Mouse (Mus musculus): ENCODE results near the gene Mesp2.

Mesp2 gene

DNA sequence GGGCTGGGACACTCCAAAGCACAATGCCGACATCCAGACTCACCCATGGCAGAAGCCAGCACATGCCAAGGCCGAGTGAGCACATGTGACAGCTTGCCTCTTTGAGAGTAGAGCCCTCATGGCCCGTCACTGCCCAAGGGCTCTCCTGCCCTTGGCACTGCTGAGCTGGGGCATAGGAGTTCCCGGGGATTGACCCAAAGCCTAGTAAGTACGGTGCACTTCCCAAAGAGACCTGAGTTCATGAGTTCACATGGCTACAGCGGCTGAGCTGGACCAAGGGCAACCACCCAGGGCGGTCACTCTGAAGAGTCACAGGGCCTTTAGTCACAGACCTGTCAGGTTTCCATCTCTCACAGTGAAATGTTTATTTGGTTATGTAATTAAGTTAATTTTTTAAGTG, 2.0 kb upstream of the Mesp2 start:
- no peak for DNase-seq

DNA sequence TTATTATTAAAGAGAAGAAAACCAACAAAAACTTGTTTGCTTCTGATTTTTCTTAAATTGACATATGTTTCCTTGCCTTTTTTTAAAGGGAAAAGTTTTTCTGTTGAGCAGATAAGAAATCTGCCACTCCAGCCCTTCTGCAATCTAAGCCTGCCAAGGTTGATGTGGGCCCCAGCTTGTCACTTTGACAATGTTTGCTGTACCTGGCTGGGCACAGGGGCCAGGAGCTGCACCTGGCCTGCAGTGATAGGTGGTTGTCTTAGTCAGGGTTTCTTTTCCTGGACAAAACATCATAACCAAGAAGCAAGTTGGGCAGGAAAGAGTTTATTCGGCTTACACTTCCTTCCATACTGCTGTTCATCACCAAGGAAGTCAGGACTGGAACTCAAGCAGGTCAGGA, 2.9 kb downstream of the Mesp2 start:
- no peak for DNase-seq

DNA sequence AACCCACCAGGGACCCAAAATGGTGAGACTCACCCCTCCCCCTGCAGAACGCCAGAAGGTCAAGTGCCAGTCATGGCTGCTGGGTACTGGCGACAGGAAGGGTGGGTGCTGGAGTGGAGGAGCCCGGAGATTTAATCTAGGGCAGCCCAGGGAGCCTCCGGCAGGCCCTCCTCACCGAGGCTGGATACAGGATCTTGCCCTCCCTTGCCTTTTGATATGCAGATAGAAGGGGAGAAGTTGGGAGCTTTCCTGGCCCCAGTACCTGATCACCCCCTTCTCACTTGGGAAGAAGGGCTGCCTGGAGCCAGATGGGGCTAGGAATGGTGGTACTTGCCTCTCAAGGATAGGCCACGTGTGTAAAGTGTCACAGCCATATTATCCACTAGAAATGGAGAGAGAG, 7.8 kb downstream of the Mesp2 start:
- DNase-seq: no peak

DNA sequence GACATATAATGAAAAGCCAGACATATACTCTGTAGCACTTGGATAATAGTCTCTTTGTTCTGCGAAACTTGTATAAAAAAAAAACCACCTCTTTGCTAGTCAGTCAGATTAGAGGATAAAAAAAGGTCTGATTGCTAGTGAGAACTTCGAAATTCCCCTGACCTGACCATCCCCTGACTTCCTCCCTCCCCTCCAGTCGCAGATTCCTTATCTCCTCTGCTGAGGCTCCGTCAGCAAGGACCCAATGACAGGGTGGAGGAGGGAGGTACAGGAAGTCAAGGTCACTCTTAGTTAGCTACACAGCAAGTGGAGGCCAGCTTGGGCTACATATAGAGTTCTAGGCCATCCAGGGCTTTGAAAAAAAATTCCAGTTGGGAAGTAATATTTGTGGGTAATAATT, 9.0 kb downstream of the Mesp2 start:
- DNase-seq: no peak

DNA sequence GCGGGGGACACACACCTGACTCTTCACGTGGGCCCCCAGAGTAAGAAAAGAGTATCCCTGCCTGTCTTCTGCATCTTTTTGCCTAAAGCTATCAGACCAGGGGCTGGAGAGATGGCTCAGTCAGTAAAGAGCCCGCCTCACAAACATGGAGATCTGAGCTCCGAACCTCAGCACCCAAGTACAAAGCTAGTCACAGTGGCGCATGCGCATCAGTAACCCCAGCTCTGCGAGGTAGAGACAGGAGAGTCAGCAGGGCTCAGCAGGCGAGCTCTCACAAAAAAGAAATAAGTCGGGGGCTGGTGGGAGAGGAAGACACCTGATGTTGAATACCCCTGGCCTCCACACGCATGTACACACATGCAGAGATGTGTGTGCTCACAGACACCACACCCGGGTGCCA, 9.5 kb downstream of the Mesp2 start:
- no peak for DNase-seq

GRCm38 (mm10) chr7:79822092-79822695, 11.7 kb downstream of the Mesp2 start:
- DNase-seq: no peak

GRCm38 (mm10) chr7:79828341-79828740, 17.8 kb downstream of the Mesp2 start:
- no peak for DNase-seq

GRCm38 (mm10) chr7:79831145-79831544, 20.6 kb downstream of the Mesp2 start:
- DNase-seq: no peak

- no peak for DNase-seq
These were observed 21.1 kb downstream of the Mesp2 start for GRCm38 (mm10) chr7:79831585-79831984.

- no peak for DNase-seq
These were observed 22.5 kb downstream of the Mesp2 start for GRCm38 (mm10) chr7:79832980-79833379.

GRCm38 (mm10) chr7:79835196-79835595, 24.7 kb downstream of the Mesp2 start:
- DNase-seq: no peak

DNA sequence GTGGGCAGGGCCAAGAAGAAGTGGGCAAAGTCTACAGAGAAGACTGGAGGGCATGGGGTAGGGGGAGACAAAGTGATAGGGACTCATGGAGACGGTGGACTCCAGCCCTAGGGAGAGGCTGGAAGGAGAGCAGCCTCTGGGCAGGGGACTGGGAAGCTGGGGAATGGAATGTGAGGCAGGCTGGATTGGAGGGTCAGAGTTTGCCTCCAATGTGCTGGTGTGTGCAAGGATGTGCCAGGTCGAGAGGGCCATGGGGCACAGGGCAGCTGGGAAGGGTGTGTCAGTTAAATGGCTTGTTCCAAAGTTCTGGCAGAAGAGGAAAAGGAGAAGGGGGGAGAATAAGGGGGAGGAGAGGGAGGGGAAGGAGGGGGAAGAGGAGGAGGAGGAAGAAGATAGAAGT, 26.7 kb downstream of the Mesp2 start:
- no peak for DNase-seq

DNA sequence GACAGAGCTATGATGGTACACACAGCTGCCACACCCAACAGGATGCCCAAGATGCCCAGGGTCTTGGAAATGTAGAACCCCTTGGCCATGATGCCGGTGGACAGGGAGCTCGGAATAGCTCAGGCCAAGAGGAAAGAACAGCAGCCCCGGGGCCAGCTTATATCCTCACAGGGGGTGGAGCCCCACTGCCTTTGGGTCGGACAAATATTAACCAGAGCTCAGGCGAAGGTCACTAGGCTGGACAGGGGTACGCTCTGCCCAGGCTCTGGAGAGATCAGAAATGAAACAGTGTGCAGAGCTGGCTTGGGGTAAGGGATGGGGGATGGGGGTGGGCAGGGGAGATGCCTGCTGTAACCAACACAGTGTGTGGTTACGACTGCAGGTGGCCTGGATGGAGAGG, 31.6 kb downstream of the Mesp2 start:
- DNase-seq: no peak

GRCm38 (mm10) chr7:79844090-79844802, 33.7 kb downstream of the Mesp2 start:
- no peak for DNase-seq

- DNase-seq: no peak
These were observed 35.8 kb downstream of the Mesp2 start for GRCm38 (mm10) chr7:79846342-79846741.

DNA sequence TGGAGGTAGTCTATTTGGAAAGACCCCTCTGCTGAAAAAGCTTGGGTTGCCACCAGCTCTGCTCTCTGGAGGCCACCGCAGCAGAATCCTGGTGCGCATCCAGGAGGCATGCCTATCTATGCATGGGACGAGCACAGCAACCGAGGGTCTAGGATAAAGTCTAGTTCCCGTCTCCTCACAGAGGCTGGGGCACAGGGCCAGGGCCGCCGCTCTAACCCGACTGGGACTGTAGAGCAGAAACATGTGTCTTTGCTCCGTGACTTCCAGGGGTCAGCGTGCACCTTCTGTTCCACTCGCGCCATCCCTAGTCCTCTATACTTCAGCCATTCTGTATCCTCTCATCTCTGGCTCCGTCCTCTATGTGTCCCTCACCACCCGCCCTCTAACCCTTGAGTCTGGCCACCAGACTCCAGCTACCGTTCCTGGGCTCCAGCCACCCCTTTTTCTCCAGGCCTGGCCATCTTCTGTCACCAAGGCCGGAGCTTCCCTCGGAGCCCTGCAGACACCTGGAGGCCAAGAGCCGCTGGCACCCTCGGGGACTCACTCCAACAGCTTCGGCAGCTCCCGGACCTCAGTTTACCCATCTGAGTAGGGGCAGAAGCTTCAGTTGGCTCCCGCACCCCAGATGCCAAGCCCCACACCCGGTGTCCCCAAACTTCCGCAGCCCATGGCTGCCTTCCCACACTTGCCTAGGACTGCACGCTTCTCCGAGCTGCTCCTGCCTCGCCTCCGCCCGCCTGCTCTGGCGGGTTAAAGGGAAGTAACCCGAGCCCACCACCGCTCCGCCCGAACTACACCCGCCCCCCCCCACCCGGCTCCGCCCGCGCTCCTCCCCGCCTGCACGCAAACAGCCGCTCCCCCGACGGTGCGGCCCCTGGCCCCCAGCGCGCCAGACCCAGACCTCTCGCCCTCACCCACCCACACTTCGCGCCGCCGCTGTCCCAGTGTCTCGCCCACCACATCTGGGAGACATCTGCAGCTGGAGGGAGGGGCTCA, 37.2 kb downstream of the Mesp2 start:
- DNase-seq: no peak

DNA sequence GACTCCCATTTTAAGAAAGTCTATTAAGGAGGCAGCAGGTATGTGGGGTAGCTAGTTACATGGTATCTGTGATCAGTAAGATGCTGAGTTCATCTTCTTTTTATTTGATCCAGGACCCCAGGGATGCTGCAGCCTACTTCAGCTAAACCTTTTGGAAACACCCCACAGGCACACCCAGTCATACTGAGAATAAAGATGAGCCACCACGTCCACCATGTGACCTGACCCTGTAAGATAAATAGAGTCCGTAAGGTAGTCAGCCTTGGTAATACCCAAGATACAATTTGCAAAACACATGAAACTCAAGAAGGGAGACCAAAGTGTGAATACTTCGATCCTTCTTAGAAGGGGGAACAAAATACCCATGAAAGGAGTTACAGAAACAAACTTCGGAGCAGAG, 45.8 kb downstream of the Mesp2 start:
- no peak for DNase-seq

DNA sequence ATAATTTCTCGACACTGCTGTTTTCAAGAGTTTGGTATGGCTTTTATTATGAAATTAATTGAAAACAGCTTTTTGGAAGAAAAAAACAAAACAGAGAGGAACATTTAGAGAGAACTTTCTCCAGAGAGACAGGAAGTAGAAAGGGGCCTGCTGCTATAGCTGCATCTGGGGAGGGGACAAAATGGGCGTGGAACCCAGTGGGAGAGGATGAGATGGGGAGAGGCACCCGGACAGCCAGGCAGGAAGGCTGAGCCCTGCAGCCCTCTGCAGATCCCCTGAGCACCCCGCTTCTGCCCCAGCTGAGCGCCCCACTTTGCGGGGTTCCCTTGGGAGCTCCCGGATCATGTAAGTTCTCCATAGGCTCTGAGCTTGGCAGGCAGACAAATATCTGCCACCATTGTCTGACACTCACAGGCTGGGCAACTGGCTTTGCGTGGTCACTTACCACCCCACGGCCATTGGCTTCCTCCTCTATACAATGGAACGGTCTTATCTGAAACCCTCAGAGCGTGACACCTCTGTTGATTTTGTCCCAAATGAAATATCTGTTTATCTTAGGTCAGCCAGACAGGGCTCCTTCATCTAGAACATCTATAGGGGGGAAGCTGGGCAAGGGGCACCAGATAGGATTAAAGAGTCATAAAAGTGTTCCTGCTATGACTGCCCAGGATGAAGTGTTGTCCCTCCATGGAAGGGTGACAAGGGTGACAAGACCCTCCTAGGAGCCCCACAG, 47.8 kb downstream of the Mesp2 start:
- no peak for DNase-seq

DNA sequence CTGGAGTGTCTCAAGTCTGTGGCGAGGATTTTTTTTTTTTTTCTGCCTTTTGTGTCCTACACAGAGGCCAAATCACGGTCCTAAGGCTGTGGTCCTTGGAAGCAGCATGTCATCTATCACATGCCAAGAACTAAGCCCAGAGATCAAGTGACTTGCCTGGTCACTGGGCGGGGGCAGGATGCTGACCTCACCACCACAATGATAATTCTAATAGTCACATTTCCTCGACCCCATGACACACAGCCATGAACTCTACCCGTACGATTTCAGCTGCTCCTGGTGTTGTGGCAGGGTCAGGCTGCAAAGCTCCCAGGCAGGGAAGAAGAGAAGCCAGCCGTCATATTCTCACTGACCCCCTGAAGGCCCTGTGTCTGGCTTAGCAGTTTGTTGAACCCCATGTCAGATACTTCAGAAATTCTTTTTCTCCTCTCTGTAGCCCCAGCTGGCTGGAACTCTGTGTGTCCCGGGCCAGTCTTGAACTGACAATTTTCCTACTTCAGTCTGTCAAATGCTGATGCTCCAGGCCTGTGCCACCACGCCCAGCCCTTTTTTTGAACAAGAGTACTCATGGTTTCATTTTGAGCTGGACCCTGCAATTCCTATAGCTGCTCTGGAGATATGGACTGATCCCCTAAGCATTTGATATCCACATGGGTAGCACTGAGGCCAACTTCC, 48.6 kb downstream of the Mesp2 start:
- DNase-seq: no peak

DNA sequence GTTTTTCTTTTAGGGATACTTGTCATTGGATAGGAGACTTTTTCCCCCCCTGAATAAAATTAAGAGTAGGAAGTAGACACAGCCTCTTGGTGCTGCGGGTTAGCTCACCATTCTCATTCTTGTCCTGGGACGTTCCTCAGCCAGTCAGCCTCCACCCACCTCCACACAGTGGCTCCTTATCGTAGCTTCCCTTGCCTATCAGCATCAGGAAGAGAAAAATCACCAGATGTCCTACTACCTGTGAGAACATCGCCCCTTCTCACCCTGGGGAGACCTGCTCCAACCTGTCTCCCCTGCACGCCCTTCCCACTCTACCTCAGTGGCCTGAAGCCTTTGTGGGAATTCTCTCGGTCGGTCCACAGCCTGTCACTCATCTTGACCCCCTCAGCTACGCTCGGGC, 50.3 kb downstream of the Mesp2 start, which contains the start of gene Anpep:
TSS of gene Anpep (minus strand) at position 249 of the 400 bp plus-strand sequence.
- no peak for DNase-seq

GRCm38 (mm10) chr7:79861794-79862193, 51.3 kb downstream of the Mesp2 start:
- DNase-seq: no peak

Data from cerebellum, adult 11 months (tissue).